Mouse (Mus musculus) forebrain, postnatal 0 days (tissue): ENCODE measurements around the gene 5730596B20Rik. TPM values are rescaled to one million over a fixed set of nuclear protein-coding genes. Genes with fewer than 3 reads are reported as not detected.

Experiments used
- ATAC-seq: fragments of 200-750 bp; cut with Nextera tagmentation; 2 replicates; pipeline ENCODE4 v1.8.0; 2017; ENCODE audit warnings: mild to moderate bottlenecking, moderate library complexity
- DNase-seq: peaks from one replicate; pipeline ENCODE4 v3.0.0-alpha.2; 2015
- H3K27ac ChIP-seq: fragments of 300-500 bp; sonication (generic); 2 replicates; pipeline ENCODE4 v1.5.1; 2014; ENCODE audit warnings: low read depth, mild to moderate bottlenecking, antibody characterized with exemption, low read length, moderate library complexity, mixed read lengths
- H3K27me3 ChIP-seq: fragments of 300-500 bp; sonication (generic); 2 replicates; pipeline ENCODE4 v1.6.1; 2014; ENCODE audit warnings: mild to moderate bottlenecking, low read length, mixed read lengths; ENCODE audit not compliant: insufficient read depth
- H3K36me3 ChIP-seq: fragments of 300-500 bp; sonication (generic); 2 replicates; pipeline ENCODE4 v1.6.1; 2014; ENCODE audit warnings: mild to moderate bottlenecking, moderate library complexity; ENCODE audit not compliant: insufficient read depth
- H3K4me1 ChIP-seq: fragments of 300-500 bp; sonication (generic); 2 replicates; pipeline ENCODE4 v1.6.1; 2014; ENCODE audit warnings: antibody characterized with exemption; ENCODE audit not compliant: insufficient read depth
- H3K4me2 ChIP-seq: fragments of 300-500 bp; sonication (generic); 2 replicates; pipeline ENCODE4 v1.6.1; 2014; ENCODE audit warnings: low read depth, mild to moderate bottlenecking, moderate library complexity
- H3K4me3 ChIP-seq: fragments of 300-500 bp; sonication (generic); 2 replicates; pipeline ENCODE4 v1.5.1; 2014; ENCODE audit warnings: low read depth, low read length, mixed read lengths
- H3K9ac ChIP-seq: fragments of 300-500 bp; sonication (generic); 2 replicates; pipeline ENCODE4 v1.6.1; 2014; ENCODE audit warnings: mild to moderate bottlenecking
- H3K9me3 ChIP-seq: fragments of 300-500 bp; sonication (generic); 2 replicates; pipeline ENCODE4 v1.6.1; 2016; ENCODE audit warnings: low read length
- CTCF ChIP-seq: sonication (generic); IDR thresholded peaks from 2 replicates; pipeline ENCODE4 v1.5.1; 2016; ENCODE audit warnings: antibody characterized with exemption, control low read depth, low read depth
- WGBS: fragments of 180-500 bp; shearing (Covaris S2); extraction: QIAGEN DNeasy Blood & Tissue Kit; methylation state at CpG from one replicate; pipeline ENCODE4 v1.1.7; 2014; 5-methylcytosine and 5-hydroxymethylcytosine counted together
- polyA plus RNA-seq: library from polyadenylated mRNA; unstranded; fragments of >200 nt; fragmentation: Nextera tagmentation; extraction: Ambion mirVana; gene quantifications from 2 replicates; pipeline ENCODE4 v1.2.1, GENCODE M21; 2015
- total RNA-seq: library from RNA; depleted of rRNA; stranded (reverse); fragments of >200 nt; gene quantifications from 2 replicates; pipeline ENCODE4 v1.2.3, GENCODE M21; 2014

Gene 5730596B20Rik
- total and polyA plus RNA-seq, 2 experiments from 2014 or later: not detected

DNA sequence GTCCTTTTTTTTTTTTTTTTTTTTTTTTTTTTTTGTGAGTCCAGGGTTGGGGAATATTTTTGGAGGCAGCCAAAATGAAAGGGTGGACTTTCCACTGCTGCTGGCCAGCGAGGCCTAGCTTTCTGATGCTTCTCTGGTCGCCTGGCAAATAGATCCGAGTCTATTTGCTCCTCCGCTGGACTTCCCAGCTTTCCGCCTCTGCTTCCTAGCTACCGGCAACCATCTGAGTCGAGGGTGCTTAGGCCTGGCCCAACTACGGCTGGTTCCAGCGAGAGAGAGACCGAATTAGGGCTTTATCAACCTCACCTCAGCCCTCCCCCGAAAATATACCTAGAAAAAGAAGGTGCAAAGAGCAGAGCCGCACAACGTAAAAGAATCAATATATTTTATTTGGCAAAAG lies 45.4 kb downstream of the 5730596B20Rik start:
- H3K36me3 ChIP-seq: no peaks in the 10 kb centered on the region
- no peaks in the 10 kb centered on the region for H3K9me3 ChIP-seq
- WGBS: 15% methylated on average over 13 of the region's 13 CpGs
- H3K4me1 ChIP-seq: no peaks in the 10 kb centered on the region
- peaks cover 99% of the 10 kb centered on the region for H3K27me3 ChIP-seq
- TF ChIP-seq CTCF: no peak
- no peak overlapping the region for H3K9ac ChIP-seq
- no peak overlapping the region for H3K4me2 ChIP-seq
- no peak for ATAC-seq
- no peak overlapping the region for H3K4me3 ChIP-seq
- DNase-seq: no peak
- H3K27ac ChIP-seq: no peak overlapping the region

DNA sequence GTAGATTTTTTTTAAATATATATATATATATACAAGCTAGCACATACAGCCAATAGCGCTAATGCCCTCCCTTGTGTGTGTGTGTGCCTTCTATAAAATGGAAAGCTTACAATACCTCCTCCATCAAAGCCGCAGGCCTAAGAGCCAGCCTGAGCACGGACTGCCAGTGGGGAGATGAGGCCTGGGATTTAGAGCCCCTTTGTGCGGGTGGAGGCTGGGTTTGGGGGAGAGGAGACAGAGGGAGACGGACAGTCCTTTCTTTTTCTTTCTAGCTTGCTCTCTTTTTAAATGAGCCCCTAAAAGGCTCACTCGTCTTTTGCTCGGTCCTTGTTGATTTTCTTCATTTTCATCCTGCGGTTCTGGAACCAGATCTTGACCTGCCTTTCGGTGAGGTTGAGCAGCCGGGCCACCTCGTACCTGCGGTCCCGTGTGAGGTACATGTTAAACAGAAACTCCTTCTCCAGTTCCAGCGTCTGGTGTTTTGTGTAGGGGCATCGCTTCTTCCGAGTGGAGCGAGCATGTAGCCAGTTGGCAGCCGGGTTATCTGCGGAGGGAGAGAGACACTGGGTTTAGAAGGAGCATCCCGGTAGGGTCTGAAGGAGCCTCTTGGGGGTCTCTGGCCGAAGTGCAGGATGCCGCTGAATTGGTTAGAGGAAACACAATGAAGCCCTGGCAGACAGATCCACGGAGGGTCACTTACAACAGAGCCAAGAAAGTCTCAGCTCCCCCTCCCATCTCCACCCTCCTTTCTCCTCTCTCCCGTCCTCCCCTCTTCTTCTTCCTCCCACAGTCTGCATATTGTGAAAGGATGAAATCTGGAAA lies 46.9 kb downstream of the 5730596B20Rik start:
- Histone ChIP-seq H3K4me1 (no peaks in the 10 kb centered on the region), H3K9ac (no peak overlapping the region), H3K4me2 (no peak overlapping the region), H3K27me3 (peaks cover 98% of the 10 kb centered on the region), H3K9me3 (no peaks in the 10 kb centered on the region), H3K4me3 (no peak overlapping the region), H3K36me3 (no peaks in the 10 kb centered on the region), H3K27ac (no peak overlapping the region)
- WGBS: 3% methylated on average over 24 of the region's 24 CpGs
- ATAC-seq (no peak), DNase-seq (no peak)
- no peak for TF ChIP-seq CTCF

DNA sequence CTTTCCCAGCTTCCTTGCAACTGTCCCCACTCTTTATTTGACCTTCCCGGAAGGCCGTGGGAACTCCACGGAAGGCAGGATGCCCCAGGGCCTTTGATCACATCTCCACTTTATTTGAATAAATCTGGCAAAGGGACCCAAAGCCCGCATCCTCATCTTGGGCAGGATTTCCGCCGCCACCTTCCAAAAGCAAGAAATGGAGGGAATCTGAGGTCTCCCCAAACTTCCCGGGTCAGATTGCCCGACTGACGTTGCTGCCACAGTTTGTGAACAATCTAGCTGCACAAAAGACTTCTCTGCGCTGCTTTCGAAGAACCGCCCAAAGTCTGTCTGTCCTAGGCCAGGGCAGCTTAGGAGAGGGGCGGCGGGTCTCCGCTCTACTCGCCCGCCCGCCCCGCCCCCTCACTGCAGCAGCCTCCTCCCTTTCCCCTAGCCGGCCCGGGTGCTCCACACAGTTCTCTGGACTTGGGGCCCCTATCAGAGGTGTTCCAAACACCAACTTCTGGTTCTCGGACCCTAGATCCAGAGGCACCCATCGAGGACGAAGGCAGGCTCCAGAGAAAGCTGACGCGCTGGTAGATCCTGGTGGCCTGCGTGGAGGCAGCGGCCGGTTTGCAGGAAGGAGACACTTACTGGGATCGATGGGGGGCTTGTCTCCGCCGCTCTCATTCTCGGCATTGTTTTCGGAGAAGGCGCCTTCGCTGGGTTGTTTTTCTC lies 47.8 kb downstream of the 5730596B20Rik start:
- WGBS: 2% methylated on average over 36 of the region's 36 CpGs
- no peaks in the 10 kb centered on the region for H3K4me1 ChIP-seq

DNA sequence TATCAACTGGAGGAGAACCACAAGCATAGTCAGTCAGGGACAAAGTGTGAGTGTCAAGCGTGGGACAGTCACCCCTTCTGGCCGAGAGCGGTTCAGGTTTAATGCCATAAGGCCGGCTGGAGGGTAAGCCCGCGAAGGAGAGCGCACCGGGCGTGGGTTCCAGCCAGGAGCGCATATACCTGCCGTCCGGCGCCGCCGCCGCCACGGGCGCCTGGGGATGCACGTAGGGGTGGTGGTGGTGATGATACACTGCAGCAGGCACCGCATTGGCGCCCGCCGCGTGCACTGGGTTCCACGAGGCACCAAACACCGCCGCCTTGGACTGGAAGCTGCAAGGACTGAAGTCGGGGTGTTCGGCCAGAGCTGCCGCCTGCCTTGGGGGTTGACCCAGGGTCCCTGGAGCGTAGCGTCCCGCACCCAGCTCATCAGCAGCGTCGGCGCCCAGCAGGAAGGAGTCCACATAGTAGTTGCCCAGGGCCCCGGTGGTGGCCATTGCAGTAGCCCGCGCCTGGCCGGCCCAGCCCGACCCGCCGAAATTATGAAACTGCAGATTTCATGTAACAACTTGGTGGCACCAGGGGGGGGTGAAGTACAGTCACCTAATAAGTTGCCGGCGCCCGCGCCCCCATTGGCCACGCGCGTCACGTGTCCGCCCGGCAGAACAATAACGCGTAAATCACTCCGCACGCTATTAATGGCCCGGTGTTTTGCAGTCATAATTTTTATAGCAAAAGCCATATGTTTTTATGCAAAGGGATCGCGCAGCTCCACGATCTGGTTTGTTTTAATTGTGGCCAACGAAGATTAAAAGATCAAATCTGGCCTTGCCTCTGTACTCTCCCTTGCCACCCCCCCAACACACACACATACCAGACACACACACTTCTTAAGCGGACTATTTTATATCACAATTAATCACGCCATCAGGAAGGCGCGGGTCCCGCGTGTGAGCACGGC lies 48.6 kb downstream of the 5730596B20Rik start:
- Histone ChIP-seq H3K9ac (no peak overlapping the region), H3K9me3 (no peaks in the 10 kb centered on the region), H3K27me3 (peaks cover 96% of the 10 kb centered on the region), H3K4me3 (no peak overlapping the region), H3K4me2 (no peak overlapping the region), H3K27ac (no peak overlapping the region), H3K36me3 (no peaks in the 10 kb centered on the region), H3K4me1 (no peaks in the 10 kb centered on the region)
- ATAC-seq (no peak), DNase-seq (no peak)
- no peak for TF ChIP-seq CTCF
- WGBS: 3% methylated on average over 69 of the region's 69 CpGs

More for the DNA sequence above, 47.8 kb downstream of the 5730596B20Rik start:
- no peaks in the 10 kb centered on the region for H3K9me3 ChIP-seq
- no peak for TF ChIP-seq CTCF
- H3K27ac ChIP-seq: no peak overlapping the region
- H3K27me3 ChIP-seq: peaks cover 96% of the 10 kb centered on the region
- H3K36me3 ChIP-seq: no peaks in the 10 kb centered on the region
- H3K4me3 ChIP-seq: no peak overlapping the region
- DNase-seq (no peak), ATAC-seq (no peak)
- H3K4me2 ChIP-seq: no peak overlapping the region
- no peak overlapping the region for H3K9ac ChIP-seq

DNA sequence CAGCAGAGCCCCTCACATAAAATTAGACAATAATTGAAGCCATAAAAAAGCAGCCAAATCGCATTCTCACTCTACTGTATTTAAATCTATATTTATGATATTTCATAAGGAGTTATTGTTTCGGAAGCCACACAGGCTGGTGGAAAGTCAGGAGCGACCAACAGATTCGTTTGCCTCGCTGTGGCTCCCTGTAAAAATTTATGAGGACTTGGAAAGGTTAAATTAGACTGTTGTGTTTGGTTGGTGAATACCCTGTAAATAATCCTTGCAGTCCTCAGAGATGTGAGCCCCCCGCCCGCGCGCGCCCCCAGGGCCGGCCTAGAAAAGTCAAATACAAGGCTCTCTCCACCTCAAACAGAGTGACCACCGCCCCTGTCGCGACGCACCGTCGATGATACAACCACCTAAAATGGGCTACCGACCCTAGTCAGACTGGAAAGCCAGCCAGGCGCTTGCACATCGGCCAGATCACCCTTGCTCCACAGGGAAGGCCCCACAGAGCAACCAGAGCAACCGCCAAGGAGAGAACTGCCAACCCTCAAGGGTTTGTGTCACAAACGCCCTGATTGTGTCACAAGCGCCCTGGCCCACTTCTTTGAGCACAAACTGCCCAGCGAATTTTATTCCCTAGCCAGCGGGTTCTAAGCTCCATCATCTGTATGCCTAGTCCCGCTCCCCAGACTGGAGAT lies 49.4 kb downstream of the 5730596B20Rik start:
- Histone ChIP-seq H3K4me2 (no peak overlapping the region), H3K9me3 (no peaks in the 10 kb centered on the region), H3K27ac (no peak overlapping the region), H3K27me3 (peaks cover 95% of the 10 kb centered on the region), H3K36me3 (no peaks in the 10 kb centered on the region), H3K4me3 (no peak overlapping the region), H3K4me1 (no peaks in the 10 kb centered on the region), H3K9ac (no peak overlapping the region)
- DNase-seq (no peak), ATAC-seq (no peak)
- no peak for TF ChIP-seq CTCF
- 4% methylated on average over 26 of the region's 26 CpGs for WGBS

DNA sequence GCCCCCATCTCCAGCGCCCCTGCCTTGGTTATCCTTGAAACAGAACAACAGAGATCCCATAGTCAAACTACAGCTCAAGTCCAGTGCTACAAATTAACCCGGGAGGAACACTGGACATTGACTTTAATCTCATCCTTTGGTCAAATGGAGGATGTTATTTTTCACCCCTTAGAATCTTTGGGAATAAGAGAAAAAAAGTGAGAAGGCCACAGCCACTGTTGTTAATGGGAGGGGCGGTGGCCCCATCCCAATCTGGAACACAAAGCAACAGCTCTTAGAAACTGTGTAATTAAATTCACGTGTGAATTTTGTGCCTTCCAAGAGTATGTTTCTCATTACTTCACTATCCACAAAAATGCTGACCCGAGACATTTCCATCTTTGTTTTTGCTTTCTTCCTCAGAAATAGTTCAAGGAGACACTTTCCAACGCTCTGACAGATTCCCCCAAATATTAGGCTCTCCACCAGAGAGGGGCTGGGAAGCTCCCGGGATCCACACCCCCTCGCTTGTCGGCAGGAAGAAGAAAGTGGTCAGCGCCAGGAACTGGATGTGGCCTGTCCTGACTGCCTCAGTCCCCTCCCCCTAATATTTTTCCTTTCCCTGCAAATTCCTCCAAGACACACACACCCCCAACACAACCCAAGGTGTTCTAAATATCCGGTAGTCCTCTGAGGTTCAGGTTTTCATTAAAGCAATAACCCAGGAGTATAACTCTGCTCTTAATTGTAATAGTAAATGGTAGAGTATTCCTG lies 50.3 kb downstream of the 5730596B20Rik start:
- WGBS: 3% methylated on average over 11 of the region's 11 CpGs
- Histone ChIP-seq H3K27me3 (peaks cover 95% of the 10 kb centered on the region), H3K27ac (no peak overlapping the region), H3K4me2 (no peak overlapping the region), H3K9me3 (no peaks in the 10 kb centered on the region), H3K9ac (no peak overlapping the region), H3K4me3 (no peak overlapping the region), H3K4me1 (no peaks in the 10 kb centered on the region), H3K36me3 (no peaks in the 10 kb centered on the region)
- ATAC-seq (no peak), DNase-seq (no peak)
- TF ChIP-seq CTCF: no peak
